Mouse (Mus musculus): ENCODE results near the gene Neurod1. TPM values are rescaled to one million over a fixed set of nuclear protein-coding genes. Genes with fewer than 3 reads are reported as not detected.
A peak's percentile ranks its signal among the peaks of the same experiment; 100 is the strongest.

Neurod1 gene
- polyA plus RNA-seq, 1 experiment from 2014 or later, result not detected

- DNase-seq (ENCODE audit: low spot score), result peak; percentile 4
- no peak for ATAC-seq (replicated peaks; ENCODE audit: low FRiP score, low read depth)
- H3K27ac ChIP-seq, result no peak overlapping the region
- no peaks in the 10 kb centered on the region for H3K27me3 ChIP-seq (ENCODE audit: insufficient read depth, low read length)
- WGBS, result 15% methylated on average over 7 of the region's 7 CpGs
- no peaks in the 10 kb centered on the region for H3K36me3 ChIP-seq (ENCODE audit: insufficient read depth, low read length)
- peak overlapping the region; percentile 46 for H3K4me3 ChIP-seq (replicated peaks; ENCODE audit: low read depth, low read length)
- TF ChIP-seq CTCF (IDR thresholded peaks at IDR 0.05; ENCODE audit: low read depth), result no peak
- 0 out of 2 replicates have a peak, but pooled peaks cover 3% of the 10 kb centered on the region for H3K4me1 ChIP-seq (replicated peaks; ENCODE audit: insufficient read depth, low read length)
- no peak overlapping the region for H3K9ac ChIP-seq (ENCODE audit: low read depth, low read length)
- H3K4me2 ChIP-seq (ENCODE audit: low read length), result peak overlapping the region; percentile 90
- H3K9me3 ChIP-seq (replicated peaks; ENCODE audit: low read length), result no peaks in the 10 kb centered on the region
Observed at GRCm38 (mm10) chr2:79429108-79429507, 27.4 kb downstream of the Neurod1 start.

DNA sequence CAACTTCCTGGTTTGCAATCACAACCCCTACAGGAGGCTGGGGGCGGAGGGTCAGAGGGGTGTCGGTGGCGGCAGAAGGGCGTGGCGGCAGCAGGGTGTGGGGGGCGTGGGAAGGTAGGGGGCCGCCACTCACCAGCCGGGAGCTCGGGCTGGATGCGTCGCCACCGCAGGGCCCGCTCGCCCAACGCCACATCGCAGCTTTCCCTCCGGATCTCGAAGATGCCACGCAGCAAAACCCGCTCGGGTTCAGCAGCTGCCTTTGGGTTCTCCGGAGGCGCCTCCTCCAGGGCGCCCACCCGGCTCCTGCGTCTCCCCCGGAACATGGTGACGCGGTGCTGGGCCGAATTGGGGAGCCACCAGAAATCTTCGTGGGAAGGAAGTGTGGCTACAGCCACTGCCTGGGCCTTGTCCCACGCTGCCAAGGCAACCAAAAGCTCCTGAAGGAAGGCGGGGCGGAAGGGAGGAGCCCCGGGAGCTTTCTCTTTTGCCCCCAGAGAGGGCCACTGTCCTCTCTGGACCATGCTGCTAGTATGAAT, 27.9 kb downstream of the Neurod1 start:
- Histone ChIP-seq H3K4me3 (replicated peaks; ENCODE audit: low read depth, low read length) (peak overlapping the region; percentile 46), H3K4me2 (ENCODE audit: low read length) (peak overlapping the region; percentile 90), H3K9ac (ENCODE audit: low read depth, low read length) (peak overlapping the region; percentile 35), H3K9me3 (replicated peaks; ENCODE audit: low read length) (no peaks in the 10 kb centered on the region), H3K27ac (no peak overlapping the region), H3K27me3 (ENCODE audit: insufficient read depth, low read length) (no peaks in the 10 kb centered on the region), H3K36me3 (ENCODE audit: insufficient read depth, low read length) (no peaks in the 10 kb centered on the region), H3K4me1 (replicated peaks; ENCODE audit: insufficient read depth, low read length) (0 out of 2 replicates have a peak, but pooled peaks cover 3% of the 10 kb centered on the region)
- ATAC-seq (replicated peaks; ENCODE audit: low FRiP score, low read depth) (peak; percentile 72; the same call in 1 of the 2 replicates), DNase-seq (ENCODE audit: low spot score) (peak; percentile 24)
- 1% methylated on average over 35 of the region's 35 CpGs for WGBS
- TF ChIP-seq CTCF (IDR thresholded peaks at IDR 0.05; ENCODE audit: low read depth), result no peak

DNA sequence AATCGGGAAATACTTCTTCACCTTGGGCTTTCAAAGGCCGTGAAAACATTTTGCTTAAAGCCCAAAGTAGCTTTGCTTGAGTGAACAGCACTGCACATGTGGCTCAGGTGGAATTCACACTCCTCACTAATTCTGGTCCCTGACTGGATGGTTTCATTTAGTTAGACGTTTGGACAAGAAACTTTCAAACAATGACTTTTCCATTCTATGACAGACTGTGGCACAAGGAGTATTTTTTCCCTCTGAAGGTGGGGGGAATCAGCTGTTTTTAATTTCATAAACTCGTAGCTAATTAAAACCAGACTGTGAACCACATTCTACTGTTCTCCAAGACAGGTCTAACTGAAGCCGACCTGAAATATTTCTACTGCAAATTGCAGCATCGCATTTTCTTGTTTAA, 28.5 kb downstream of the Neurod1 start:
- no peak for ATAC-seq (replicated peaks; ENCODE audit: low FRiP score, low read depth)

GRCm38 (mm10) chr2:79421696-79422095, 34.9 kb downstream of the Neurod1 start:
- 52% methylated on average over 6 of the region's 6 CpGs for WGBS
- Histone ChIP-seq H3K4me3 (replicated peaks; ENCODE audit: low read depth, low read length) (no peak overlapping the region), H3K4me2 (ENCODE audit: low read length) (no peak overlapping the region), H3K27me3 (ENCODE audit: insufficient read depth, low read length) (no peaks in the 10 kb centered on the region), H3K27ac (no peak overlapping the region), H3K36me3 (ENCODE audit: insufficient read depth, low read length) (no peaks in the 10 kb centered on the region), H3K4me1 (replicated peaks; ENCODE audit: insufficient read depth, low read length) (no peaks in the 10 kb centered on the region), H3K9ac (ENCODE audit: low read depth, low read length) (no peak overlapping the region), H3K9me3 (replicated peaks; ENCODE audit: low read length) (no peaks in the 10 kb centered on the region)
- no peak for ATAC-seq (replicated peaks; ENCODE audit: low FRiP score, low read depth)
- no peak for DNase-seq (ENCODE audit: low spot score)
- no peak for TF ChIP-seq CTCF (IDR thresholded peaks at IDR 0.05; ENCODE audit: low read depth)

More for the DNA sequence above, 28.5 kb downstream of the Neurod1 start:
- Histone ChIP-seq H3K36me3 (ENCODE audit: insufficient read depth, low read length) (no peaks in the 10 kb centered on the region), H3K4me2 (ENCODE audit: low read length) (peak overlapping the region; percentile 90; the same call in 1 of the 2 replicates), H3K9me3 (replicated peaks; ENCODE audit: low read length) (no peaks in the 10 kb centered on the region), H3K4me1 (replicated peaks; ENCODE audit: insufficient read depth, low read length) (0 out of 2 replicates have a peak, but pooled peaks cover 3% of the 10 kb centered on the region), H3K9ac (ENCODE audit: low read depth, low read length) (no peak overlapping the region), H3K4me3 (replicated peaks; ENCODE audit: low read depth, low read length) (0 out of 2 replicates have a peak overlapping the region, but pooled peaks have one; percentile 46), H3K27ac (no peak overlapping the region), H3K27me3 (ENCODE audit: insufficient read depth, low read length) (no peaks in the 10 kb centered on the region)
- no peak for TF ChIP-seq CTCF (IDR thresholded peaks at IDR 0.05; ENCODE audit: low read depth)
- WGBS, result 14% methylated on average over 6 of the region's 6 CpGs
- DNase-seq (ENCODE audit: low spot score), result no peak

GRCm38 (mm10) chr2:79414505-79414904, 42.0 kb downstream of the Neurod1 start:
- Histone ChIP-seq H3K4me1 (replicated peaks; ENCODE audit: insufficient read depth, low read length) (no peaks in the 10 kb centered on the region), H3K9ac (ENCODE audit: low read depth, low read length) (no peak overlapping the region), H3K4me2 (ENCODE audit: low read length) (no peak overlapping the region), H3K27ac (no peak overlapping the region), H3K9me3 (replicated peaks; ENCODE audit: low read length) (no peaks in the 10 kb centered on the region), H3K27me3 (ENCODE audit: insufficient read depth, low read length) (no peaks in the 10 kb centered on the region), H3K4me3 (replicated peaks; ENCODE audit: low read depth, low read length) (no peak overlapping the region), H3K36me3 (ENCODE audit: insufficient read depth, low read length) (no peaks in the 10 kb centered on the region)
- no peak for DNase-seq (ENCODE audit: low spot score)
- no peak for ATAC-seq (replicated peaks; ENCODE audit: low FRiP score, low read depth)
- TF ChIP-seq CTCF (IDR thresholded peaks at IDR 0.05; ENCODE audit: low read depth), result no peak
- WGBS, result 87% methylated on average over 7 of the region's 7 CpGs

DNA sequence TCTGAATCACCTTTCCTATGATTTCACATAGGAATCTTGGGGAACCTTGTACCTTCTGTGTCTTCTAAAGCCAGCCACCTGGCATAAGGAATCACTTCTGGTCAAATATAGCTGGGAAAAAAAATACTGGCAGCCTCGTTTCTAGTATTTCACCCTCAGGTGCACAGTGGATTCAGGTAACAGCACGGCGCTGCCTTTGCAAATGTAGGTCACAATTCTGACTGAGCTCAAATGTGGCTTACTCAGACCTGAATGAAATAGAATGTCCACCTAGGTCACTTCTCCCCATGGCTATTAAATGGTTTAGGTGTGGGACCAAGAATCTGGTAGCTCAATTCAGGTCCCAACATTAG, 45.7 kb downstream of the Neurod1 start:
- Histone ChIP-seq H3K4me3 (replicated peaks; ENCODE audit: low read depth, low read length) (no peak overlapping the region), H3K4me2 (ENCODE audit: low read length) (no peak overlapping the region), H3K27me3 (ENCODE audit: insufficient read depth, low read length) (no peaks in the 10 kb centered on the region), H3K9ac (ENCODE audit: low read depth, low read length) (no peak overlapping the region), H3K9me3 (replicated peaks; ENCODE audit: low read length) (no peaks in the 10 kb centered on the region), H3K4me1 (replicated peaks; ENCODE audit: insufficient read depth, low read length) (no peaks in the 10 kb centered on the region), H3K27ac (0 out of 2 replicates have a peak overlapping the region, but pooled peaks have one; percentile 48), H3K36me3 (ENCODE audit: insufficient read depth, low read length) (no peaks in the 10 kb centered on the region)
- ATAC-seq (replicated peaks; ENCODE audit: low FRiP score, low read depth) (0 out of 2 replicates have a peak, but pooled peaks have one; percentile 54), DNase-seq (ENCODE audit: low spot score) (no peak)
- WGBS, result 63% methylated on average over 3 of the region's 3 CpGs
- no peak for TF ChIP-seq CTCF (IDR thresholded peaks at IDR 0.05; ENCODE audit: low read depth)
